Mouse (Mus musculus): ENCODE data around the gene Rhox3f. TPM values are rescaled to one million over a fixed set of nuclear protein-coding genes. Genes with fewer than 3 reads are reported as not detected.

The Rhox3f gene
- polyA plus RNA-seq, 1 experiment from 2014 or later: not detected

Other genes starting within 250 kb of the Rhox3f start
- not detected in 2 replicates for gene Rhox3a2, start 201.0 kb upstream of the Rhox3f start, polyA plus RNA-seq (2014; fragmentation: Nextera tagmentation; extraction: Ambion mirVana)
- gene Rhox4a2, start 190.1 kb upstream of the Rhox3f start, polyA plus RNA-seq (2014; fragmentation: Nextera tagmentation; extraction: Ambion mirVana): not detected in 2 replicates
- gene Rhox2b, start 168.9 kb upstream of the Rhox3f start, polyA plus RNA-seq (2014; fragmentation: Nextera tagmentation; extraction: Ambion mirVana): not detected in 2 replicates
- not detected in 2 replicates for gene Rhox4b, start 148.5 kb upstream of the Rhox3f start, polyA plus RNA-seq (2014; fragmentation: Nextera tagmentation; extraction: Ambion mirVana)
- gene Rhox2c, start 127.3 kb upstream of the Rhox3f start, polyA plus RNA-seq (2014; fragmentation: Nextera tagmentation; extraction: Ambion mirVana): not detected in 2 replicates
- gene Rhox3c, start 122.4 kb upstream of the Rhox3f start, polyA plus RNA-seq (2014; fragmentation: Nextera tagmentation; extraction: Ambion mirVana): not detected in 2 replicates
- not detected in 2 replicates for gene Rhox4c, start 100.7 kb upstream of the Rhox3f start, polyA plus RNA-seq (2014; fragmentation: Nextera tagmentation; extraction: Ambion mirVana)
- not detected in 2 replicates for gene Rhox2d, start 87.6 kb upstream of the Rhox3f start, polyA plus RNA-seq (2014; fragmentation: Nextera tagmentation; extraction: Ambion mirVana)
- gene Rhox4d, start 66.6 kb upstream of the Rhox3f start, polyA plus RNA-seq (2014; fragmentation: Nextera tagmentation; extraction: Ambion mirVana): not detected in 2 replicates
- not detected in 2 replicates for gene Rhox2e, start 50.5 kb upstream of the Rhox3f start, polyA plus RNA-seq (2014; fragmentation: Nextera tagmentation; extraction: Ambion mirVana)
- gene Rhox3e, start 39.0 kb upstream of the Rhox3f start, polyA plus RNA-seq (2014; fragmentation: Nextera tagmentation; extraction: Ambion mirVana): not detected in 2 replicates
- not detected in 2 replicates for gene Rhox4e, start 23.6 kb upstream of the Rhox3f start, polyA plus RNA-seq (2014; fragmentation: Nextera tagmentation; extraction: Ambion mirVana)
- gene Rhox2f, start 9.6 kb upstream of the Rhox3f start, polyA plus RNA-seq (2014; fragmentation: Nextera tagmentation; extraction: Ambion mirVana): not detected in 2 replicates
- gene Rhox4f, start 26.7 kb downstream of the Rhox3f start, polyA plus RNA-seq (2014; fragmentation: Nextera tagmentation; extraction: Ambion mirVana): not detected in 2 replicates
- not detected in 2 replicates for gene Rhox3g, start 47.6 kb downstream of the Rhox3f start, polyA plus RNA-seq (2014; fragmentation: Nextera tagmentation; extraction: Ambion mirVana)
- gene Rhox2g, start 62.5 kb downstream of the Rhox3f start, polyA plus RNA-seq (2014; fragmentation: Nextera tagmentation; extraction: Ambion mirVana): not detected in 2 replicates
- gene Rhox4g, start 70.3 kb downstream of the Rhox3f start, polyA plus RNA-seq (2014; fragmentation: Nextera tagmentation; extraction: Ambion mirVana): not detected in 2 replicates
- not detected in 2 replicates for gene Rhox3h, start 87.8 kb downstream of the Rhox3f start, polyA plus RNA-seq (2014; fragmentation: Nextera tagmentation; extraction: Ambion mirVana)
- gene Rhox2h, start 92.3 kb downstream of the Rhox3f start, polyA plus RNA-seq (2014; fragmentation: Nextera tagmentation; extraction: Ambion mirVana): not detected in 2 replicates
- gene Rhox5, start 223.8 kb downstream of the Rhox3f start, polyA plus RNA-seq (2014; fragmentation: Nextera tagmentation; extraction: Ambion mirVana): 1.7 and 2.3 TPM in 2 replicates
- gene Rhox6, start 245.9 kb downstream of the Rhox3f start, polyA plus RNA-seq (2014; fragmentation: Nextera tagmentation; extraction: Ambion mirVana): not detected in 2 replicates

All from stomach, embryonic 14.5 days (tissue).